Mouse (Mus musculus) stomach, embryonic 16.5 days (tissue): ENCODE data around the gene Top3a. TPM values are rescaled to one million over a fixed set of nuclear protein-coding genes. Genes with fewer than 3 reads are reported as not detected.
"Not testable (repeated sequence)": the region's sequence is repeated elsewhere in the genome, so short reads cannot be mapped to it uniquely, and the experiment has no call there.

ENCODE experiments used
- ATAC-seq: fragments of 200-750 bp; cut with Nextera tagmentation; 2 replicates; pipeline ENCODE4 v1.8.0; 2017; ENCODE audit warnings: moderate number of reproducible peaks, moderate TSS enrichment; ENCODE audit not compliant: insufficient read depth, low FRiP score
- H3K27ac ChIP-seq: fragments of 300-500 bp; sonication (generic); 2 replicates; pipeline ENCODE4 v1.5.1; 2014; ENCODE audit warnings: low read length
- H3K27me3 ChIP-seq: fragments of 300-500 bp; sonication (generic); 2 replicates; pipeline ENCODE4 v1.6.1; 2014; ENCODE audit warnings: low read length, control low read depth, mixed read lengths; ENCODE audit not compliant: control insufficient read depth, insufficient read depth
- H3K36me3 ChIP-seq: fragments of 300-500 bp; sonication (generic); 2 replicates; pipeline ENCODE4 v1.6.1; 2014; ENCODE audit warnings: low read length; ENCODE audit not compliant: control insufficient read depth, insufficient read depth
- H3K4me1 ChIP-seq: fragments of 300-500 bp; sonication (generic); 2 replicates; pipeline ENCODE4 v1.6.1; 2014; ENCODE audit warnings: low read length, control low read depth, mixed read lengths; ENCODE audit not compliant: control insufficient read depth, insufficient read depth
- H3K4me2 ChIP-seq: fragments of 300-500 bp; sonication (generic); 2 replicates; pipeline ENCODE4 v1.6.1; 2014; ENCODE audit warnings: low read depth, low read length, mixed read lengths
- H3K4me3 ChIP-seq: fragments of 300-500 bp; sonication (generic); replicated peaks from 2 replicates; pipeline ENCODE4 v1.5.1; 2014; ENCODE audit warnings: mild to moderate bottlenecking, low read length
- H3K9ac ChIP-seq: fragments of 300-500 bp; sonication (generic); 2 replicates; pipeline ENCODE4 v1.6.1; 2014; ENCODE audit warnings: low read length
- H3K9me3 ChIP-seq: fragments of 300-500 bp; sonication (generic); replicated peaks from 2 replicates; pipeline ENCODE4 v1.6.1; 2016; ENCODE audit warnings: low read length, control low read depth; ENCODE audit not compliant: control insufficient read depth
- WGBS: fragments of 180-500 bp; shearing (Covaris S2); extraction: QIAGEN DNeasy Blood & Tissue Kit; methylation state at CpG from one replicate; pipeline ENCODE4 v1.1.7; 2014; 5-methylcytosine and 5-hydroxymethylcytosine counted together
- polyA plus RNA-seq: library from polyadenylated mRNA; unstranded; fragments of >200 nt; fragmentation: Nextera tagmentation; extraction: Ambion mirVana; gene quantifications from 2 replicates; pipeline ENCODE4 v1.2.1, GENCODE M21; 2015

Top3a gene
- polyA plus RNA-seq, result 13.0 and 13.8 TPM in 2 replicates

- ATAC-seq, result peak; percentile 96
- H3K4me2 ChIP-seq, result peak within 1 kb of the TSS; percentile 94
Observed at GRCm38 (mm10) chr11:60776829-60777740, at the start of gene Top3a, which contains the start of gene Smcr8. TSS of gene Top3a (minus strand) at chr11:60777365. TSS of gene Smcr8 (plus strand) at chr11:60777524.

GRCm38 (mm10) chr11:60826700-60827099 lies 49.5 kb upstream of the Top3a start:
- Histone ChIP-seq H3K9me3 (no peaks in the 10 kb centered on the region), H3K4me1 (peaks cover 5% of the 10 kb centered on the region; the same call in 1 of the 2 replicates), H3K27me3 (no peaks in the 10 kb centered on the region), H3K9ac (no peak overlapping the region), H3K27ac (no peak overlapping the region), H3K4me3 (no peak overlapping the region), H3K36me3 (no peaks in the 10 kb centered on the region), H3K4me2 (no peak overlapping the region)
- no peak for ATAC-seq
- 53% methylated on average over 1 of the region's 1 CpGs for WGBS

More at GRCm38 (mm10) chr11:60776829-60777740, at the start of gene Top3a, which contains the start of gene Smcr8:
- Histone ChIP-seq H3K9ac (peak within 1 kb of the TSS; percentile 82), H3K4me3 (peak within 1 kb of the TSS; percentile 88), H3K27ac (peak within 1 kb of the TSS; percentile 92), H3K27me3 (no peaks in the 10 kb centered on the region), H3K36me3 (no peaks in the 10 kb centered on the region), H3K9me3 (no peaks in the 10 kb centered on the region), H3K4me1 (peaks cover 57% of the 10 kb centered on the region)
- WGBS, result under 1% methylated on average over 62 of the region's 62 CpGs

GRCm38 (mm10) chr11:60825191-60825590 lies 48.0 kb upstream of the Top3a start:
- H3K27ac ChIP-seq, result peak overlapping the region; percentile 47; the same call in 1 of the 2 replicates
- H3K36me3 ChIP-seq, result no peaks in the 10 kb centered on the region
- H3K27me3 ChIP-seq, result no peaks in the 10 kb centered on the region
- 49% methylated on average over 3 of the region's 3 CpGs for WGBS
- peak; percentile 90 for ATAC-seq
- H3K4me3 ChIP-seq, result no peak overlapping the region
- H3K4me1 ChIP-seq, result no peaks in the 10 kb centered on the region
- no peaks in the 10 kb centered on the region for H3K9me3 ChIP-seq
- H3K4me2 ChIP-seq, result no peak overlapping the region
- H3K9ac ChIP-seq, result no peak overlapping the region

- no peak for ATAC-seq
- 67% methylated on average over 2 of the region's 2 CpGs for WGBS
- Histone ChIP-seq H3K4me3 (no peak overlapping the region), H3K4me2 (no peak overlapping the region), H3K27me3 (no peaks in the 10 kb centered on the region), H3K9me3 (no peaks in the 10 kb centered on the region), H3K36me3 (no peaks in the 10 kb centered on the region), H3K4me1 (no peaks in the 10 kb centered on the region), H3K27ac (no peak overlapping the region), H3K9ac (no peak overlapping the region)
Observed at GRCm38 (mm10) chr11:60823771-60824170, 46.6 kb upstream of the Top3a start.

GRCm38 (mm10) chr11:60816398-60816797 lies 39.2 kb upstream of the Top3a start:
- ATAC-seq, result no peak
- Histone ChIP-seq H3K4me3 (no peak overlapping the region), H3K9ac (no peak overlapping the region), H3K9me3 (no peaks in the 10 kb centered on the region), H3K4me1 (no peaks in the 10 kb centered on the region), H3K27ac (no peak overlapping the region), H3K36me3 (no peaks in the 10 kb centered on the region), H3K4me2 (no peak overlapping the region), H3K27me3 (no peaks in the 10 kb centered on the region)
- WGBS, result 72% methylated on average over 5 of the region's 5 CpGs

GRCm38 (mm10) chr11:60811618-60812017 lies 34.5 kb upstream of the Top3a start, which contains the start of gene Shmt1:
TSS of gene Shmt1 (minus strand) at chr11:60811718.
- H3K4me1 ChIP-seq, result peaks cover 19% of the 10 kb centered on the region; the same call in 1 of the 2 replicates
- H3K27me3 ChIP-seq, ATAC-seq, H3K36me3 ChIP-seq, H3K9me3 ChIP-seq: not testable (repeated sequence)
- peak within 1 kb of the TSS; percentile 76 for H3K27ac ChIP-seq
- WGBS, result 21% methylated on average over 6 of the region's 6 CpGs
- H3K9ac ChIP-seq, result peak within 1 kb of the TSS; percentile 57
- peak within 1 kb of the TSS; percentile 80 for H3K4me2 ChIP-seq
- peak within 1 kb of the TSS; percentile 57 for H3K4me3 ChIP-seq

DNA sequence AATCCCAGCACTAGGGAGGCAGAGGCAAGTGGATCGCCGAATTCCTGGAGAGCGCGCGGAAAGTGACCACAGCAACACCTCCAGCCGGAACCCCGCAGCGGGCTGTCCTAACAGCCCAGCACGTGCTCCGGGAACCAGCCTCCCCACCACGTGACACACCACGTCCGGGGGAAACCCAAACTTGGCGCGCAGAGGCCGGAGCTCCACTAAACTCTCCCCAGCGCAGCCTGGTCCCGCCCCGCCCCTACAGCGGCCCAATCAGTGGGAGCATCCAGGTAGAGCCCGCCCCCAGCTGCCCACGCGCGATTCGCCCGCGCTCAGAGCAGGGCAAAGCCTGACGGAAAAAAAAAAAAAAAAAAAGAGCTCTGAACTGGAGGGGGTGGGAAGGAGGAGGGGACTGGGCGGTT lies 33.9 kb upstream of the Top3a start:
- peak; percentile 99 for ATAC-seq
- peak overlapping the region; percentile 57 for H3K4me3 ChIP-seq
- no peaks in the 10 kb centered on the region for H3K9me3 ChIP-seq
- no peaks in the 10 kb centered on the region for H3K36me3 ChIP-seq
- H3K4me1 ChIP-seq, result peaks cover 19% of the 10 kb centered on the region; the same call in 1 of the 2 replicates
- no peaks in the 10 kb centered on the region for H3K27me3 ChIP-seq
- H3K4me2 ChIP-seq, result peak overlapping the region; percentile 80
- under 1% methylated on average over 29 of the region's 29 CpGs for WGBS
- H3K27ac ChIP-seq, result peak overlapping the region; percentile 76
- peak overlapping the region; percentile 57 for H3K9ac ChIP-seq

DNA sequence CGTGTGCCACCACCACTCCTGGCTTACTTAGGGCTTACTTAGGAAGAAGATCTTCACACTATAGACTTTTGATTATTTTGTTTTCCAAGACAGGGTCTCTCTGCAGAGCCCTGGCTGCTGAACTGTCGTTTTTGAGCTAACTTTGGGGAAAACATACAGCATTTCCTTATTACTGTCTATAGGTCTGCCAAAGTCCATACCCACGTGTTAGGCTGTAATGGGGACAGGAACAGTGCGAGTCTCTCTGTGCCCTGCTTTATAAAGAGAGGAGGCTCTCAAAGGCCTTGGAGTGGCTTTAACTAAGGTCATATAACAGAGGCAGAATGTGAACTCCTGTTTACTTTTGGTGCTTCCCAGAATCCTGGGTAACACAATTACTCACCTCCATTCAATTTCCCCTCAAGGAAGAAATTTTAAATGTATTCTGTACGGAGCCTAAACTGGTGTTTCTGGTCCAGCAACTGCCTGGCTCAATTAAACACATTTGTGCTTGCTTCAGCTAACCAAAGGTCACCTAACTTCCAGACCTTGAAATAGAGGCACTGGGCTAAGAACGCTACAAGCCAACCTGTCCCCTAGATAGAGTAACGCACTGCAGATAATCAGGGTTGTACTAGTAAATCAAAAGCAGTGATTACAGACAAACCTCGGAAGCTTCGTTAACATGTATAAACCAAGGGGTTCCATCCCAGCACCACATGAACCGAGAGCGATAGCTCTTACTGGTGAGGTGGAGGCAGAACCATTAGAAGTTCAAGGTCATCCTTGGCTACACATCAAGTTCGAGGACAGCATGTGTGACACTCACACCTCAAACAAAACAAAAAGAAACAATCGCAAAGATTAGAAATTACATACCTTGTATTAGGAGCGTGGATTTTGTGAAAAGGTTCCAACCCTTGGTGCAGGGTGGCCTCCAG lies 33.1 kb upstream of the Top3a start:
- Histone ChIP-seq H3K36me3 (no peaks in the 10 kb centered on the region), H3K4me2 (peak overlapping the region; percentile 80), H3K4me1 (peaks cover 19% of the 10 kb centered on the region; the same call in 1 of the 2 replicates), H3K9me3 (no peaks in the 10 kb centered on the region), H3K27ac (peak overlapping the region; percentile 76), H3K27me3 (no peaks in the 10 kb centered on the region), H3K4me3 (peak overlapping the region; percentile 57), H3K9ac (peak overlapping the region; percentile 57)
- no peak for ATAC-seq
- 14% methylated on average over 14 of the region's 14 CpGs for WGBS
